Mouse (Mus musculus): ENCODE results near the gene Hscb.

DNA sequence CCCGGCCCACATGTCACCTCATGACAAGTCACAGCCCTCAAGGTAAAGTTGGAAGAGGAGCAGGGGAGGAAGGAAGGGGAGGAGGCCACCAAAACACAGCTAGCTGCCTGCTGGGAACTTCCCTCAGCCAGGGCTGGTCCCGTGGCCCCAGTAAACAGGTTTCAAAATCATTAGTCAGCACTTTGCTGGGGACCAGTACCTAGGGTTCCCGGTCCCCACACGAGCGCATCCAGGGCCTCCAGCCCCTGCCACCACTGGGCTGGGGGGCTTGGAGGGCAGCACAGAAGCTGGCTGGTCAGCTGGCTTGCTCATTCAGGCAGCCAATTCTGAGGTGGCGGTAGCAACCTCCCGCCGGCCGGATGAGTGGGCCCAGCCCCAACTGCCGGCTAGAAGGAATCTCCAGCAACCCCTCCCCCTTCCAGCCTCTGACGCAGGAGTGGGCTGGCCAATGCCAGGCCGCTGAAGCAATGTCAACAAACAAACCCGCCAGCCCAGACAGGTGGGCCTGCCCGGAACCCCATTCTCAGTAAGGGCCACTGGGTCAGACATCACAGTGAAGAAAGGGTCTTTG lies 31.4 kb downstream of the Hscb start:
- TF ChIP-seq CTCF (IDR thresholded peaks at IDR 0.05; ENCODE audit: low read depth, low read length) (no peak), POLR2A (IDR thresholded peaks at IDR 0.05; ENCODE audit: insufficient read depth, low read length) (peak; percentile 65), EP300 (IDR thresholded peaks at IDR 0.05; ENCODE audit: insufficient read depth, low read depth, low read length) (peak; percentile 79; the same call in 1 of the 2 replicates)
